Mouse (Mus musculus): ENCODE data around the gene Mtus2.

- TF ChIP-seq CTCF (IDR thresholded peaks at IDR 0.05; ENCODE audit: low read depth) (no peak), EP300 (IDR thresholded peaks at IDR 0.05; ENCODE audit: low read depth) (no peak)
These were observed 151.2 kb downstream of the Mtus2 start for GRCm38 (mm10) chr5:148108314-148108713.

Measured in liver, postnatal 0 days (tissue).